Comparison of ENCODE assay signal across 8 mouse cellular contexts in the genomic region with DNA sequence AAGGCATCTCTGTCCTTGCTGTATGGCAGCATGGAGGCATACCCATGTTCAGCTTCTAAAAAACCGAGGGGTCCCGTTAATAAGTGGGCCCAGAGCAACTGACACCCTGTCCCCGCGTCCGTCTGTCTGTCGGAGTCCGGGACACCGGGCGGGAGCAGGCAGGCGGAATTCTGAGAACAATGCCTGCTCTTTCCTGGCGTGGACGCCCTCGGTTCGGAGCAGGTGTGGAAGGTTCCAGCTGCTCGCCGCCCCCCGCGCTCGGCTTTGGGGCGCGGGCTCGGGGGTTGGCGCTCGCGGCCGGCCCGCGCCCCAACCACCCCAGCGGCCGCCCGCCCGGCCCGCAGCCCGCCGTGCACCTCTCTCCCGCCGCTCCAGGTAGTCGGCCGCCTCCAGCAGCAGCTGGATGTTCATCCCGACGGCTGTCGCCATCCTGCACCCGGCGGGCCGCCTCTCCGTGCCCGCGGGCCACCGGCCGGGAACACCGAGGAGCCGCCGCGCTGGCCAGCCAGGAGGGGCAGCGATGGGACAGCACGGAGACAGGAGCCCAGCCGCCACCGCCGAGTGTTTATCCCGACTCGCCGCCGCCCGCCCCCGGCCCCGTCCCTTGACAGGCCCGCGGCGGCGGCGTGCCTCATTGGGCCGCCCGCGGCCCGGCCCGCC. TPM values are rescaled to one million over a fixed set of nuclear protein-coding genes. Genes with fewer than 3 reads are reported as not detected.
DNase-seq lines count a peak whose midpoint lies in the region; ATAC-seq and TF ChIP-seq lines count a peak whose summit lies in the region.

Gene Mxd1 (minus strand): TSS at position 582 of the 660 bp plus-strand sequence.

- TF ChIP-seq CTCF in forebrain, postnatal 0 days (IDR thresholded peaks at IDR 0.05; ENCODE audit: low read depth) = no peak

- peaks cover 31% of the 10 kb centered on the region for H3K36me3 ChIP-seq in forebrain, postnatal 0 days (ENCODE audit: insufficient read depth)

- peak within 1 kb of the TSS; percentile 64 for H3K27ac ChIP-seq in forebrain, postnatal 0 days (ENCODE audit: low read depth, low read length)

- no peaks in the 10 kb centered on the region for H3K27me3 ChIP-seq in forebrain, postnatal 0 days (ENCODE audit: insufficient read depth, low read length)

- H3K4me1 ChIP-seq in forebrain, postnatal 0 days (ENCODE audit: insufficient read depth) = peaks cover 10% of the 10 kb centered on the region

- peak; percentile 47 to 54 for DNase-seq in cerebellum, postnatal 14 days
- DNase-seq in cerebellum, adult 9-11 months = no peak
- DNase-seq in right cerebral cortex, postnatal 14 days = peak; percentile 37
- DNase-seq in right cerebral cortex, postnatal 25 days = no peak
- DNase-seq in forebrain, postnatal 0 days = no peak
- no peak for DNase-seq in left cerebral cortex, postnatal 36 days (ENCODE audit: low spot score in 2 of 2)
- DNase-seq in cerebellum, postnatal 25 days = no peak

- intact Hi-C loops in left cerebral cortex, postnatal 36 days (cut with DNase I) = loop anchor here (5.0 kb wide), 2 partner anchors 141 to 196 kb away; partner anchors contain the start of gene Pcbp1

- no peak for ATAC-seq in forebrain, postnatal 0 days
- no peak for ATAC-seq in monocyte, adult 5-6 weeks (replicated peaks; ENCODE audit: insufficient number of reproducible peaks, low FRiP score, low TSS enrichment, poor library complexity, severe bottlenecking)

- WGBS in forebrain, postnatal 0 days = 3% methylated on average over 66 of the region's 76 CpGs

- H3K9me3 ChIP-seq in forebrain, postnatal 0 days (ENCODE audit: low read length) = no peaks in the 10 kb centered on the region

- H3K4me2 ChIP-seq in forebrain, postnatal 0 days (ENCODE audit: low read depth) = peak within 1 kb of the TSS; percentile 83

- peak within 1 kb of the TSS; percentile 80 for H3K9ac ChIP-seq in forebrain, postnatal 0 days

- peak within 1 kb of the TSS; percentile 96 for H3K4me3 ChIP-seq in forebrain, postnatal 0 days (ENCODE audit: low read depth, low read length)

RNA-seq across cellular contexts. Expression of gene Mxd1, which starts in this region (rescaled TPM):
- 10.7 and 13.8 TPM in 2 replicates for total RNA-seq in forebrain, postnatal 0 days (2014; rRNA removed)
- 6.9 and 10.0 TPM in 2 replicates for polyA plus RNA-seq in forebrain, postnatal 0 days (2015; fragmentation: Nextera tagmentation; extraction: Ambion mirVana)
- 10 to 100 TPM; 24.5 to 25.9 TPM for total RNA-seq in left cerebral cortex, postnatal 36 days (2021)
- total RNA-seq in monocyte, adult 5-6 weeks (2017) = 87.4 to 128 TPM (median 90.9 TPM) in 3 replicates

Comparison
In these comparisons a context has a peak if more than half of its experiments do, and no peak if none do; other contexts are left out.
1. DNase-seq: peak in cerebellum, postnatal 14 days (2 of 2) and right cerebral cortex, postnatal 14 days (single experiment); none in cerebellum, adult 9-11 months (single experiment), right cerebral cortex, postnatal 25 days (single experiment), forebrain, postnatal 0 days (single experiment), left cerebral cortex, postnatal 36 days (0 of 2) and cerebellum, postnatal 25 days (0 of 2).